Mouse (Mus musculus): ENCODE results near the gene Ccdc39.
A peak's percentile ranks its signal among the peaks of the same experiment; 100 is the strongest.

Ccdc39 gene

GRCm38 (mm10) chr3:33843801-33844632 is at the start of gene Ccdc39:
Gene Ccdc39 (minus strand): TSS chr3:33844310.
- DNase-seq, result peak; percentile 66 to 71

GRCm38 (mm10) chr3:33893433-33893832 is 49.3 kb upstream of the Ccdc39 start:
- DNase-seq, result no peak

- DNase-seq, result no peak
These were observed 43.3 kb upstream of the Ccdc39 start for GRCm38 (mm10) chr3:33887438-33887837.

GRCm38 (mm10) chr3:33883105-33883504 is 39.0 kb upstream of the Ccdc39 start:
- DNase-seq, result no peak

- no peak for DNase-seq
These were observed 38.6 kb upstream of the Ccdc39 start for GRCm38 (mm10) chr3:33882695-33883094.

GRCm38 (mm10) chr3:33878661-33879060 is 34.6 kb upstream of the Ccdc39 start:
- no peak for DNase-seq

- no peak for DNase-seq
These were observed 30.6 kb upstream of the Ccdc39 start for GRCm38 (mm10) chr3:33874456-33875286.

GRCm38 (mm10) chr3:33873837-33874236 is 29.7 kb upstream of the Ccdc39 start:
- no peak for DNase-seq

- DNase-seq, result no peak
These were observed 29.3 kb upstream of the Ccdc39 start for GRCm38 (mm10) chr3:33873366-33873765.

- DNase-seq, result no peak
These were observed 20.0 kb upstream of the Ccdc39 start for GRCm38 (mm10) chr3:33864000-33864540.

- DNase-seq, result no peak
These were observed 14.8 kb upstream of the Ccdc39 start for GRCm38 (mm10) chr3:33858939-33859338.

- DNase-seq, result no peak
These were observed 9.0 kb upstream of the Ccdc39 start for GRCm38 (mm10) chr3:33853062-33853461.

- DNase-seq, result no peak
These were observed 6.7 kb upstream of the Ccdc39 start for GRCm38 (mm10) chr3:33850856-33851255.

GRCm38 (mm10) chr3:33846639-33847038 is 2.5 kb upstream of the Ccdc39 start:
- DNase-seq, result no peak

GRCm38 (mm10) chr3:33838877-33839276 is 5.2 kb downstream of the Ccdc39 start:
- DNase-seq, result no peak

GRCm38 (mm10) chr3:33836576-33836975 is 7.5 kb downstream of the Ccdc39 start:
- no peak for DNase-seq

- no peak for DNase-seq
These were observed 11.8 kb downstream of the Ccdc39 start for GRCm38 (mm10) chr3:33832351-33832750.

GRCm38 (mm10) chr3:33824135-33824946 is 19.8 kb downstream of the Ccdc39 start:
- peak in 1 of 2 experiments; percentile 13 for DNase-seq

- DNase-seq, result no peak
These were observed 37.0 kb downstream of the Ccdc39 start for GRCm38 (mm10) chr3:33807151-33807550.

GRCm38 (mm10) chr3:33800513-33800820 is 43.6 kb downstream of the Ccdc39 start:
- no peak for DNase-seq

GRCm38 (mm10) chr3:33799617-33800512 is 44.2 kb downstream of the Ccdc39 start, which contains the start of gene Ttc14:
Gene Ttc14 (plus strand): TSS chr3:33799832.
- DNase-seq, result peak; percentile 97 to 98

- DNase-seq, result no peak
These were observed 53.1 kb downstream of the Ccdc39 start for GRCm38 (mm10) chr3:33790975-33791374.
